Mouse (Mus musculus): ENCODE data around the gene Gpr75.

GRCm38 (mm10) chr11:30838793-30839192 lies 46.4 kb upstream of the Gpr75 start:
- TF ChIP-seq CTCF (IDR thresholded peaks at IDR 0.05; ENCODE audit: low read depth, low read length), result no peak
- TF ChIP-seq GATA1 (IDR thresholded peaks at IDR 0.05; ENCODE audit: borderline replicate concordance, low read length), result no peak
- no peak for TF ChIP-seq POLR2AphosphoS5 (IDR thresholded peaks at IDR 0.05; ENCODE audit: insufficient replicate concordance, low read depth, low read length)
- no peak for TF ChIP-seq GATA2 (IDR thresholded peaks at IDR 0.05; ENCODE audit: borderline replicate concordance, low read depth, low read length)
- TF ChIP-seq TAL1 (conservative IDR thresholded peaks at IDR 0.05; ENCODE audit: low read depth, low read length), result no peak
